Mouse (Mus musculus): Measurements from ENCODE around the gene Lrit2.

DNA sequence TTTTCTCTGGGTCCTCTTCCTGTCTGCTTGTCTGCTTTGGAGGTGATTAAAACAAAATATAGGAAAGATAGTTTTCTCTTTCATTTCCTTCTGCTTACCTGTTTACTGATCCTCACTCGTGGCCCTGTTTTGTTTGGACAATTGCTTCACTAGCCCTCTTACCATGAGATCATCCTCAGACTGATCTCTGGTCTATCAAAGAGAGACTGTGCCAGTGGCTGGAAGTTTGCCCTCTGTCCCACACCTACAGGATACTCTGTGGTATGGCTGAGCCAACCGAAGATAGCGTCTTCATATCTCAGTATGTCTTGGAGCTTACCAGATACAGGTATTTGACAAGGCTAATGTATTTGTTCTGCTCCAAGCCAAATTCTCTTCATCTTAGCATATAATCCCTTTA lies 39.8 kb upstream of the Lrit2 start:
- TF ChIP-seq CTCF (IDR thresholded peaks at IDR 0.05; ENCODE audit: insufficient read depth, low read depth, low read length) (no peak), POLR2A (IDR thresholded peaks at IDR 0.05; ENCODE audit: insufficient read depth, low read depth, low read length) (no peak)
